In the genomic region with DNA sequence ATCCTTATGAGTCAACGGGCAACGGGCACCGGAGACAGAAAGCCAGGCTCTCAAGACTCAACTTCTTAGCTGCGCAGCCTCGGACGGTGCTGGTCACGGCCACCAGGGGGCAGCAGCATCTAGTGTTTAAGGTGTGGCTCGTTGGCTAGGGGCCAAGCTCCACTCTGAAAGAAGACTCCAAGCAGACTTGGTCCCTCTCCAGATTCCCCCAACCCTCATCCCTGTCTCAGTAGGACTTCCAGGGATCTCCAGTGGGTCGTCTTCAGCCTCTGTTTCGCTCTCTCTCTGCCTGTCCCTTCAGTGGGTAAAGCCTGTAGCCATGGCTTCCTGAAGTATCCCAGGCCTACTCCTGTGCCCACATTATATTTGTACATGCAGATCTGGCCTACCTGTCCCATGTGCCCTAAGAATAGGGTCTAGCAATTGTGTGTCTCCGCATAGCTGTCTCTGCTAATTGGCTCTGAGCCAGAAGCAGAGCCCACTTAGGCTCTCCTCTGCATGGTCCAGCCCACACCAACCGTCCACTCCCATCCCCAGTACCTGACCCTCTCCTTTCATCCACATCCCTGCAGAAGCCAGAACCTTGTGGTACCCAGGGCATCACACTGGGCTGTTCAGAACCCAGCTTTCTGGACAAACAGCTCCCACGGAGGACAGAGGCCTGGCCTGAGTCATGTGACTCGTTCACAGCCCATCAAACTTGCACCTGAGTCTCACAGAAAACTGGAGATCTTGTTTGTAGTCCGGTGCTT, we compare ENCODE assay signal across 8 mouse cellular contexts. TPM values are rescaled to one million over a fixed set of nuclear protein-coding genes. Genes with fewer than 3 reads are reported as not detected.
DNase-seq lines count a peak whose midpoint lies in the region; ATAC-seq lines count a peak whose summit lies in the region.

No protein-coding gene starts in this region.

- peaks cover 32% of the 10 kb centered on the region for H3K36me3 ChIP-seq in forebrain, embryonic 10.5 days (replicated peaks)
- H3K36me3 ChIP-seq in forebrain, embryonic 12.5 days (replicated peaks) = peaks cover 28% of the 10 kb centered on the region
- peaks cover 27% of the 10 kb centered on the region for H3K36me3 ChIP-seq in limb, embryonic 10.5 days
- peaks cover 22% of the 10 kb centered on the region for H3K36me3 ChIP-seq in midbrain, embryonic 14.5 days (ENCODE audit: control insufficient read depth, insufficient read depth, low read length)

- no peak for ATAC-seq in forebrain, embryonic 12.5 days (ENCODE audit: low FRiP score)
- ATAC-seq in midbrain, embryonic 14.5 days (ENCODE audit: low FRiP score, low TSS enrichment) = peak; percentile 9; the same call in 1 of the 2 replicates

- H3K27me3 ChIP-seq in forebrain, embryonic 10.5 days (ENCODE audit: poor library complexity, severe bottlenecking) = no peaks in the 10 kb centered on the region; the same call in 1 of the 2 replicates
- H3K27me3 ChIP-seq in forebrain, embryonic 12.5 days = no peaks in the 10 kb centered on the region
- 0 out of 2 replicates have a peak, but pooled peaks cover 3% of the 10 kb centered on the region for H3K27me3 ChIP-seq in limb, embryonic 10.5 days (ENCODE audit: low read depth, poor library complexity, severe bottlenecking)
- no peaks in the 10 kb centered on the region for H3K27me3 ChIP-seq in midbrain, embryonic 14.5 days (ENCODE audit: control insufficient read depth, insufficient read depth, low read length)

- no peak overlapping the region for H3K4me3 ChIP-seq in forebrain, embryonic 10.5 days
- H3K4me3 ChIP-seq in forebrain, embryonic 12.5 days (replicated peaks) = no peak overlapping the region
- no peak overlapping the region for H3K4me3 ChIP-seq in limb, embryonic 10.5 days
- no peak overlapping the region for H3K4me3 ChIP-seq in midbrain, embryonic 14.5 days (replicated peaks; ENCODE audit: low read depth, low read length)

- H3K4me1 ChIP-seq in forebrain, embryonic 10.5 days = peaks cover 30% of the 10 kb centered on the region
- peaks cover 23% of the 10 kb centered on the region for H3K4me1 ChIP-seq in forebrain, embryonic 12.5 days
- H3K4me1 ChIP-seq in limb, embryonic 10.5 days = peaks cover 9% of the 10 kb centered on the region
- H3K4me1 ChIP-seq in midbrain, embryonic 14.5 days (ENCODE audit: control insufficient read depth, insufficient read depth, low read length) = peaks cover 9% of the 10 kb centered on the region

- no peaks in the 10 kb centered on the region for H3K9me3 ChIP-seq in forebrain, embryonic 10.5 days
- no peaks in the 10 kb centered on the region for H3K9me3 ChIP-seq in forebrain, embryonic 12.5 days
- H3K9me3 ChIP-seq in limb, embryonic 10.5 days (replicated peaks) = no peaks in the 10 kb centered on the region
- H3K9me3 ChIP-seq in midbrain, embryonic 14.5 days (ENCODE audit: control insufficient read depth, low read length) = no peaks in the 10 kb centered on the region

- no peak overlapping the region for H3K4me2 ChIP-seq in forebrain, embryonic 12.5 days
- no peak overlapping the region for H3K4me2 ChIP-seq in midbrain, embryonic 14.5 days (ENCODE audit: low read length)

- 40% methylated on average over 15 of the region's 15 CpGs for WGBS in forebrain, embryonic 10.5 days
- whole genome bisulfite sequencing in forebrain, embryonic 12.5 days = 31% methylated on average over 15 of the region's 15 CpGs
- 37% methylated on average over 15 of the region's 15 CpGs for WGBS in limb, embryonic 10.5 days
- WGBS in midbrain, embryonic 14.5 days = 33% methylated on average over 15 of the region's 15 CpGs

- H3K9ac ChIP-seq in forebrain, embryonic 12.5 days = no peak overlapping the region
- H3K9ac ChIP-seq in midbrain, embryonic 14.5 days (replicated peaks; ENCODE audit: low read length) = no peak overlapping the region

- peak; percentile 87 for DNase-seq in forebrain, embryonic 10.5 days (ENCODE audit: extremely low spot score, low spot score)
- DNase-seq in embryo, embryonic 11 days = peak; percentile 89
- peak; percentile 97 for DNase-seq in heart, adult 11 months
- peak; percentile 85 for DNase-seq in kidney, adult 11 months
- DNase-seq in limb, embryonic 10.5 days (ENCODE audit: low spot score) = peak; percentile 94
- peak; percentile 92 for DNase-seq in midbrain, embryonic 14.5 days
- DNase-seq in spleen, adult 12 weeks (ENCODE audit: low spot score) = peak; percentile 84

- no peak overlapping the region for H3K27ac ChIP-seq in forebrain, embryonic 10.5 days
- no peak overlapping the region for H3K27ac ChIP-seq in forebrain, embryonic 12.5 days
- H3K27ac ChIP-seq in limb, embryonic 10.5 days = no peak overlapping the region
- H3K27ac ChIP-seq in midbrain, embryonic 14.5 days (replicated peaks; ENCODE audit: low read depth, low read length) = no peak overlapping the region

RNA-seq across cellular contexts. Expression of a gene that starts 9.8 kb away (rescaled TPM):
- 344 and 385 TPM in 2 replicates for polyA plus RNA-seq in forebrain, embryonic 10.5 days (2016; fragmentation: Nextera tagmentation; extraction: Ambion mirVana)
- 291 and 318 TPM in 2 replicates for polyA plus RNA-seq in forebrain, embryonic 12.5 days (2016; fragmentation: Nextera tagmentation; extraction: Ambion mirVana)
- polyA plus RNA-seq in limb, embryonic 10.5 days (2016; fragmentation: Nextera tagmentation; extraction: Ambion mirVana) = 289 and 351 TPM in 2 replicates
- polyA plus RNA-seq in midbrain, embryonic 14.5 days (2014; fragmentation: Nextera tagmentation; extraction: Ambion mirVana) = 149 and 192 TPM in 2 replicates
